Mouse (Mus musculus) intestine, embryonic 14.5 days (tissue): ENCODE results near the gene Fam178b. TPM values are rescaled to one million over a fixed set of nuclear protein-coding genes. Genes with fewer than 3 reads are reported as not detected.

Source experiments
- ATAC-seq: fragments of 200-750 bp; cut with Nextera tagmentation; replicated peaks from 2 replicates; pipeline ENCODE4 v1.8.0; 2017; ENCODE audit warnings: low read depth, moderate number of reproducible peaks, moderate TSS enrichment, moderate library complexity; ENCODE audit not compliant: low FRiP score, low TSS enrichment
- DNase-seq: peaks from one replicate; pipeline ENCODE4 v3.0.0-alpha.2; 2018; ENCODE audit warnings: low spot score
- H3K27ac ChIP-seq: fragments of 300-500 bp; sonication (generic); 2 replicates; pipeline ENCODE4 v1.5.1; 2014; ENCODE audit warnings: low read depth, mild to moderate bottlenecking, control low read depth
- H3K27me3 ChIP-seq: fragments of 300-500 bp; sonication (generic); replicated peaks from 2 replicates; pipeline ENCODE4 v1.6.1; 2014; ENCODE audit warnings: low read length, control low read depth; ENCODE audit not compliant: control insufficient read depth, insufficient read depth
- H3K36me3 ChIP-seq: fragments of 300-500 bp; sonication (generic); 2 replicates; pipeline ENCODE4 v1.6.1; 2014; ENCODE audit warnings: low read length, control low read depth; ENCODE audit not compliant: control insufficient read depth, insufficient read depth
- H3K4me1 ChIP-seq: fragments of 300-500 bp; sonication (generic); replicated peaks from 2 replicates; pipeline ENCODE4 v1.6.1; 2014; ENCODE audit warnings: low read length, control low read depth, mixed read lengths; ENCODE audit not compliant: control insufficient read depth, insufficient read depth
- H3K4me2 ChIP-seq: fragments of 300-500 bp; sonication (generic); 2 replicates; pipeline ENCODE4 v1.6.1; 2014; ENCODE audit warnings: low read length
- H3K4me3 ChIP-seq: fragments of 300-500 bp; sonication (generic); 2 replicates; pipeline ENCODE4 v1.5.1; 2014; ENCODE audit warnings: low read depth, low read length, control low read depth, mixed read lengths
- H3K9ac ChIP-seq: fragments of 300-500 bp; sonication (generic); 2 replicates; pipeline ENCODE4 v1.6.1; 2014; ENCODE audit warnings: mild to moderate bottlenecking, low read length
- H3K9me3 ChIP-seq: fragments of 300-500 bp; sonication (generic); 2 replicates; pipeline ENCODE4 v1.6.1; 2016; ENCODE audit warnings: low read length, control low read depth; ENCODE audit not compliant: control insufficient read depth
- WGBS: fragments of 180-500 bp; shearing (Covaris S2); extraction: QIAGEN DNeasy Blood & Tissue Kit; methylation state at CpG from one replicate; pipeline ENCODE4 v1.1.7; 2014; 5-methylcytosine and 5-hydroxymethylcytosine counted together
- polyA plus RNA-seq: library from polyadenylated mRNA; unstranded; fragments of >200 nt; fragmentation: Nextera tagmentation; extraction: Ambion mirVana; gene quantifications from 2 replicates; pipeline ENCODE4 v1.2.1, GENCODE M21; 2014

The Fam178b gene
- polyA plus RNA-seq, 1 experiment from 2014 or later: 0.39 TPM

GRCm38 (mm10) chr1:36523332-36524013 lies 159.5 kb downstream of the Fam178b start:
- H3K27me3 ChIP-seq: no peaks in the 10 kb centered on the region
- DNase-seq (no peak), ATAC-seq (peak; percentile 58)
- H3K36me3 ChIP-seq: peaks cover 79% of the 10 kb centered on the region
- H3K9me3 ChIP-seq: no peaks in the 10 kb centered on the region
- H3K9ac ChIP-seq: no peak overlapping the region
- H3K4me1 ChIP-seq: peaks cover 10% of the 10 kb centered on the region; the same call in 1 of the 2 replicates
- no peak overlapping the region for H3K4me3 ChIP-seq
- H3K27ac ChIP-seq: no peak overlapping the region; the same call in 1 of the 2 replicates
- H3K4me2 ChIP-seq: no peak overlapping the region
- whole genome bisulfite sequencing: 50% methylated on average over 9 of the region's 9 CpGs

- H3K4me1 ChIP-seq: peaks cover 10% of the 10 kb centered on the region; the same call in 1 of the 2 replicates
These were observed 160.8 kb downstream of the Fam178b start for GRCm38 (mm10) chr1:36522210-36522609.

GRCm38 (mm10) chr1:36519626-36520025 lies 163.4 kb downstream of the Fam178b start:
- DNase-seq (no peak), ATAC-seq (no peak)
- Histone ChIP-seq H3K27me3 (no peaks in the 10 kb centered on the region), H3K9me3 (no peaks in the 10 kb centered on the region), H3K4me1 (peaks cover 13% of the 10 kb centered on the region), H3K4me3 (no peak overlapping the region), H3K27ac (no peak overlapping the region), H3K9ac (no peak overlapping the region), H3K4me2 (no peak overlapping the region), H3K36me3 (peaks cover 56% of the 10 kb centered on the region)
- WGBS: 67% methylated on average over 11 of the region's 11 CpGs

More at GRCm38 (mm10) chr1:36522210-36522609, 160.8 kb downstream of the Fam178b start:
- no peak overlapping the region for H3K9ac ChIP-seq
- no peaks in the 10 kb centered on the region for H3K9me3 ChIP-seq
- H3K4me2 ChIP-seq: no peak overlapping the region
- no peak overlapping the region for H3K4me3 ChIP-seq
- peaks cover 78% of the 10 kb centered on the region for H3K36me3 ChIP-seq
- WGBS: 89% methylated on average over 7 of the region's 7 CpGs
- ATAC-seq (no peak), DNase-seq (no peak)
- no peak overlapping the region for H3K27ac ChIP-seq
- H3K27me3 ChIP-seq: no peaks in the 10 kb centered on the region

GRCm38 (mm10) chr1:36518259-36518658 lies 164.7 kb downstream of the Fam178b start:
- no peak overlapping the region for H3K27ac ChIP-seq
- WGBS: 85% methylated on average over 3 of the region's 3 CpGs
- peaks cover 17% of the 10 kb centered on the region for H3K4me1 ChIP-seq
- no peak for ATAC-seq
- H3K9ac ChIP-seq: no peak overlapping the region
- H3K9me3 ChIP-seq: no peaks in the 10 kb centered on the region
- no peaks in the 10 kb centered on the region for H3K27me3 ChIP-seq
- peaks cover 48% of the 10 kb centered on the region for H3K36me3 ChIP-seq
- DNase-seq: no peak
- H3K4me3 ChIP-seq: no peak overlapping the region
- no peak overlapping the region for H3K4me2 ChIP-seq

GRCm38 (mm10) chr1:36513718-36514117 lies 169.3 kb downstream of the Fam178b start:
- peak overlapping the region; percentile 96 for H3K4me3 ChIP-seq
- DNase-seq: no peak

GRCm38 (mm10) chr1:36513310-36513709 lies 169.7 kb downstream of the Fam178b start:
- H3K27me3 ChIP-seq: no peaks in the 10 kb centered on the region
- H3K36me3 ChIP-seq: peaks cover 3% of the 10 kb centered on the region
- H3K4me2 ChIP-seq: peak overlapping the region; percentile 91
- no peak overlapping the region for H3K27ac ChIP-seq
- peaks cover 14% of the 10 kb centered on the region for H3K4me1 ChIP-seq
- no peak for ATAC-seq
- DNase-seq: no peak
- H3K9me3 ChIP-seq: no peaks in the 10 kb centered on the region
- peak overlapping the region; percentile 74 for H3K9ac ChIP-seq
- 3% methylated on average over 1 of the region's 1 CpGs for WGBS
- H3K4me3 ChIP-seq: peak overlapping the region; percentile 96

More at GRCm38 (mm10) chr1:36513718-36514117, 169.3 kb downstream of the Fam178b start:
- no peak overlapping the region for H3K27ac ChIP-seq
- WGBS: 54% methylated on average over 2 of the region's 2 CpGs
- no peaks in the 10 kb centered on the region for H3K27me3 ChIP-seq
- H3K36me3 ChIP-seq: peaks cover 5% of the 10 kb centered on the region
- no peaks in the 10 kb centered on the region for H3K9me3 ChIP-seq
- ATAC-seq: no peak
- H3K9ac ChIP-seq: no peak overlapping the region
- peak overlapping the region; percentile 91 for H3K4me2 ChIP-seq
- peaks cover 14% of the 10 kb centered on the region for H3K4me1 ChIP-seq

GRCm38 (mm10) chr1:36512966-36513280 lies 170.1 kb downstream of the Fam178b start:
- H3K27me3 ChIP-seq: no peaks in the 10 kb centered on the region
- under 1% methylated on average over 16 of the region's 16 CpGs for WGBS
- peak overlapping the region; percentile 96 for H3K4me3 ChIP-seq
- peak overlapping the region; percentile 96; the same call in 1 of the 2 replicates for H3K27ac ChIP-seq
- peaks cover 3% of the 10 kb centered on the region for H3K36me3 ChIP-seq
- H3K4me1 ChIP-seq: peaks cover 14% of the 10 kb centered on the region
- H3K4me2 ChIP-seq: peak overlapping the region; percentile 91
- ATAC-seq (no peak), DNase-seq (no peak)
- peak overlapping the region; percentile 74 for H3K9ac ChIP-seq
- no peaks in the 10 kb centered on the region for H3K9me3 ChIP-seq
